Mouse (Mus musculus): ENCODE results near the gene Zfp966.

Gene Zfp966

GRCm38 (mm10) chr2:175931000-175931399 lies at the start of gene Zfp966:
Gene Zfp966 (minus strand): TSS chr2:175931100.
- WGBS = no CpG with 5 or more reads among the region's 6 CpGs

GRCm38 (mm10) chr2:175965031-175965430 lies 34.1 kb upstream of the Zfp966 start, which contains the start of gene Gm2026:
Gene Gm2026 (plus strand): TSS chr2:175965331.
- no CpG with 5 or more reads among the region's 4 CpGs for WGBS

- no CpG with 5 or more reads among the region's 7 CpGs for WGBS
These were observed 61.9 kb downstream of the Zfp966 start, which contains the start of gene Gm6710 for GRCm38 (mm10) chr2:175869024-175869423. Gene Gm6710 (plus strand): TSS chr2:175869219.

Data from cerebral cortex, adult 2 months (tissue).